In genomic region chr15:85330024-85330423, GRCm38 (mm10) we compare ENCODE assay signal across 29 mouse cellular contexts. TPM values are rescaled to one million over a fixed set of nuclear protein-coding genes. Genes with fewer than 3 reads are reported as not detected.
DNase-seq lines count a peak whose midpoint lies in the region; ATAC-seq lines count a peak whose summit lies in the region.
"Had no signal": no experiment of that assay in that cellular context is flagged by ENCODE, and none has a peak within 500 bp of the region (broad histone marks: within the 10 kb centered on the region; RNA-seq: fewer than 3 reads in every experiment).

No protein-coding gene starts in this region.

- no peaks in the 10 kb centered on the region for H3K36me3 ChIP-seq in intestine, embryonic 16.5 days (ENCODE audit: control insufficient read depth, insufficient read depth, low read length)
- H3K36me3 ChIP-seq in intestine, embryonic 15.5 days: no peaks in the 10 kb centered on the region
- H3K36me3 ChIP-seq in liver, embryonic 13.5 days: no peaks in the 10 kb centered on the region
- no peaks in the 10 kb centered on the region for H3K36me3 ChIP-seq in liver, embryonic 12.5 days
- no peaks in the 10 kb centered on the region for H3K36me3 ChIP-seq in liver, embryonic 16.5 days (ENCODE audit: control insufficient read depth, insufficient read depth)
- H3K36me3 ChIP-seq: embryonic facial prominence, embryonic 10.5 days; embryonic facial prominence, embryonic 13.5 days; forebrain, embryonic 10.5 days; heart, embryonic 12.5 days; heart, embryonic 15.5 days had no signal

- WGBS in intestine, embryonic 16.5 days: 68% methylated on average over 6 of the region's 6 CpGs
- WGBS in intestine, embryonic 15.5 days: 69% methylated on average over 6 of the region's 6 CpGs
- WGBS in liver, embryonic 13.5 days (ENCODE audit: insufficient replicate concordance): 69% methylated on average over 6 of the region's 6 CpGs
- WGBS in liver, embryonic 12.5 days (ENCODE audit: insufficient replicate concordance): 64% methylated on average over 6 of the region's 6 CpGs
- WGBS in liver, embryonic 16.5 days (ENCODE audit: insufficient replicate concordance): 65% methylated on average over 6 of the region's 6 CpGs

- intact Hi-C loops in heart, postnatal 25 days (cut with DNase I): loop anchor here (10.0 kb wide), 1 partner anchor 385 kb away; no protein-coding TSS in a partner anchor

- DNase-seq in liver, embryonic 13.5 days: no peak
- DNase-seq in urinary bladder, postnatal 25 days (ENCODE audit: low spot score): no peak
- no peak for DNase-seq in heart, postnatal 25 days (ENCODE audit: low spot score)
- DNase-seq: adrenal gland, adult 8-10 months; adrenal gland, postnatal 25 days; cerebellum, adult 11-12 months; cerebellum, adult 8-10 months; cerebellum, postnatal 10 days; cerebellum, postnatal 36 days; embryo, embryonic 11 days; gastrocnemius, adult 2 months; gastrocnemius, postnatal 14 days; heart, adult 11 months; heart, postnatal 10 days; heart, postnatal 4 days had no signal

- H3K4me2 ChIP-seq in intestine, embryonic 16.5 days (ENCODE audit: low read depth, low read length): no peak overlapping the region
- H3K4me2 ChIP-seq in intestine, embryonic 15.5 days (replicated peaks): no peak overlapping the region
- H3K4me2 ChIP-seq in liver, embryonic 13.5 days: 0 out of 2 replicates have a peak overlapping the region, but pooled peaks have one; percentile 17
- no peak overlapping the region for H3K4me2 ChIP-seq in liver, embryonic 12.5 days
- 0 out of 2 replicates have a peak overlapping the region, but pooled peaks have one; percentile 30 for H3K4me2 ChIP-seq in liver, embryonic 16.5 days (ENCODE audit: low read depth, low read length)
- H3K4me2 ChIP-seq: embryonic facial prominence, embryonic 13.5 days; forebrain, embryonic 13.5 days; heart, embryonic 12.5 days; heart, embryonic 15.5 days; hindbrain, embryonic 14.5 days had no signal

- no peak overlapping the region for H3K9ac ChIP-seq in intestine, embryonic 16.5 days (ENCODE audit: low read depth, low read length)
- H3K9ac ChIP-seq in intestine, embryonic 15.5 days: no peak overlapping the region
- H3K9ac ChIP-seq in liver, embryonic 13.5 days: no peak overlapping the region
- no peak overlapping the region for H3K9ac ChIP-seq in liver, embryonic 12.5 days
- no peak overlapping the region for H3K9ac ChIP-seq in liver, embryonic 16.5 days (ENCODE audit: low read depth, low read length)
- H3K9ac ChIP-seq: embryonic facial prominence, embryonic 13.5 days; forebrain, embryonic 13.5 days; heart, embryonic 12.5 days; heart, embryonic 15.5 days; hindbrain, embryonic 14.5 days had no signal

- no peaks in the 10 kb centered on the region for H3K27me3 ChIP-seq in intestine, embryonic 16.5 days (replicated peaks; ENCODE audit: control insufficient read depth, insufficient read depth, low read length)
- no peaks in the 10 kb centered on the region for H3K27me3 ChIP-seq in intestine, embryonic 15.5 days (replicated peaks)
- no peaks in the 10 kb centered on the region for H3K27me3 ChIP-seq in liver, embryonic 13.5 days
- no peaks in the 10 kb centered on the region for H3K27me3 ChIP-seq in liver, embryonic 12.5 days (replicated peaks)
- no peaks in the 10 kb centered on the region for H3K27me3 ChIP-seq in liver, embryonic 16.5 days (ENCODE audit: control insufficient read depth, insufficient read depth, low read depth, low read length)
- H3K27me3 ChIP-seq: embryonic facial prominence, embryonic 13.5 days; forebrain, embryonic 13.5 days; heart, embryonic 12.5 days; heart, embryonic 15.5 days had no signal

- 0 out of 2 replicates have a peak, but pooled peaks have one; percentile 31 for ATAC-seq in intestine, embryonic 16.5 days
- ATAC-seq in intestine, embryonic 15.5 days: no peak
- peak; percentile 25; the same call in 1 of the 2 replicates for ATAC-seq in liver, embryonic 13.5 days (ENCODE audit: low read depth)
- no peak for ATAC-seq in liver, embryonic 12.5 days
- peak; percentile 71 for ATAC-seq in liver, embryonic 16.5 days (ENCODE audit: low read depth)
- ATAC-seq: activated CD4-positive, CD25-positive, alpha-beta regulatory T cell, adult 4 months; forebrain, embryonic 13.5 days; forebrain, embryonic 16.5 days had no signal

- H3K4me3 ChIP-seq in intestine, embryonic 16.5 days (ENCODE audit: low read length): no peak overlapping the region
- no peak overlapping the region for H3K4me3 ChIP-seq in intestine, embryonic 15.5 days (replicated peaks)
- no peak overlapping the region for H3K4me3 ChIP-seq in liver, embryonic 13.5 days (replicated peaks)
- no peak overlapping the region for H3K4me3 ChIP-seq in liver, embryonic 12.5 days
- H3K4me3 ChIP-seq in liver, embryonic 16.5 days (ENCODE audit: low read depth, low read length): peak overlapping the region; percentile 24; the same call in 1 of the 2 replicates
- H3K4me3 ChIP-seq: embryonic facial prominence, embryonic 10.5 days; embryonic facial prominence, embryonic 13.5 days; erythroblast, embryonic 14.5 days; forebrain, embryonic 10.5 days; forebrain, embryonic 13.5 days; gastrocnemius, adult 2 months; heart, embryonic 12.5 days; heart, embryonic 15.5 days had no signal

- no peak overlapping the region for H3K27ac ChIP-seq in intestine, embryonic 16.5 days (ENCODE audit: low read length)
- no peak overlapping the region for H3K27ac ChIP-seq in intestine, embryonic 15.5 days
- peak overlapping the region; percentile 37 for H3K27ac ChIP-seq in liver, embryonic 13.5 days
- no peak overlapping the region for H3K27ac ChIP-seq in liver, embryonic 12.5 days
- H3K27ac ChIP-seq in liver, embryonic 16.5 days (ENCODE audit: low read length): peak overlapping the region; percentile 16; the same call in 1 of the 2 replicates
- H3K27ac ChIP-seq: embryonic facial prominence, embryonic 10.5 days; embryonic facial prominence, embryonic 13.5 days; forebrain, embryonic 10.5 days; forebrain, embryonic 13.5 days; gastrocnemius, adult 2 months; heart, embryonic 15.5 days; hindbrain, embryonic 14.5 days had no signal

- no peaks in the 10 kb centered on the region for H3K9me3 ChIP-seq in intestine, embryonic 16.5 days (ENCODE audit: control insufficient read depth, low read length)
- no peaks in the 10 kb centered on the region for H3K9me3 ChIP-seq in intestine, embryonic 15.5 days
- no peaks in the 10 kb centered on the region for H3K9me3 ChIP-seq in liver, embryonic 13.5 days (replicated peaks)
- no peaks in the 10 kb centered on the region for H3K9me3 ChIP-seq in liver, embryonic 12.5 days (replicated peaks)
- no peaks in the 10 kb centered on the region for H3K9me3 ChIP-seq in liver, embryonic 16.5 days (replicated peaks; ENCODE audit: control insufficient read depth, low read length)
- H3K9me3 ChIP-seq: embryonic facial prominence, embryonic 10.5 days; embryonic facial prominence, embryonic 13.5 days; forebrain, embryonic 10.5 days; forebrain, embryonic 13.5 days; heart, embryonic 15.5 days had no signal

- H3K4me1 ChIP-seq in intestine, embryonic 16.5 days (ENCODE audit: control insufficient read depth, insufficient read depth, low read length): no peaks in the 10 kb centered on the region
- no peaks in the 10 kb centered on the region for H3K4me1 ChIP-seq in intestine, embryonic 15.5 days (replicated peaks)
- peaks cover 13% of the 10 kb centered on the region; the same call in 1 of the 2 replicates for H3K4me1 ChIP-seq in liver, embryonic 13.5 days (replicated peaks)
- peaks cover 10% of the 10 kb centered on the region for H3K4me1 ChIP-seq in liver, embryonic 12.5 days
- peaks cover 5% of the 10 kb centered on the region; the same call in 1 of the 2 replicates for H3K4me1 ChIP-seq in liver, embryonic 16.5 days (ENCODE audit: control insufficient read depth, low read depth, low read length)
- H3K4me1 ChIP-seq: embryonic facial prominence, embryonic 10.5 days; embryonic facial prominence, embryonic 13.5 days; forebrain, embryonic 13.5 days had no signal

RNA-seq across cellular contexts. Expression of gene Atxn10, which starts 6.0 kb away (rescaled TPM):
- polyA plus RNA-seq in intestine, embryonic 16.5 days (2015; fragmentation: Nextera tagmentation; extraction: Ambion mirVana): 179 and 194 TPM in 2 replicates
- polyA plus RNA-seq in intestine, embryonic 15.5 days (2015; fragmentation: Nextera tagmentation; extraction: Ambion mirVana): 211 and 212 TPM in 2 replicates
- 92.8 and 98.2 TPM in 2 replicates for polyA plus RNA-seq in liver, embryonic 13.5 days (2015; fragmentation: Nextera tagmentation; extraction: Ambion mirVana)
- polyA plus RNA-seq in liver, embryonic 12.5 days (2016; fragmentation: Nextera tagmentation; extraction: Ambion mirVana): 110 and 114 TPM in 2 replicates
- 93.1 and 96.3 TPM in 2 replicates for polyA plus RNA-seq in liver, embryonic 16.5 days (2015; fragmentation: Nextera tagmentation; extraction: Ambion mirVana)
- 10 to 100 TPM; 73.8 to 84.8 TPM for total RNA-seq in heart, postnatal 25 days (2021)

Comparison
In these comparisons a context has a peak if more than half of its experiments do, and no peak if none do; other contexts are left out.
1. ATAC-seq: peak in intestine, embryonic 16.5 days (single experiment), liver, embryonic 13.5 days (single experiment) and liver, embryonic 16.5 days (single experiment); none in intestine, embryonic 15.5 days (single experiment) and liver, embryonic 12.5 days (single experiment).
2. H3K27ac ChIP-seq: peak in liver, embryonic 13.5 days (single experiment) and liver, embryonic 16.5 days (single experiment); none in intestine, embryonic 16.5 days (single experiment), intestine, embryonic 15.5 days (single experiment) and liver, embryonic 12.5 days (single experiment).
3. H3K4me2 ChIP-seq: peak in liver, embryonic 13.5 days (single experiment) and liver, embryonic 16.5 days (single experiment); none in intestine, embryonic 16.5 days (single experiment), intestine, embryonic 15.5 days (single experiment) and liver, embryonic 12.5 days (single experiment).